Mouse (Mus musculus) heart, adult 8-10 months (tissue): ENCODE data around the gene Kdm8. TPM values are rescaled to one million over a fixed set of nuclear protein-coding genes. Genes with fewer than 3 reads are reported as not detected.
"Not testable (repeated sequence)": the region's sequence is repeated elsewhere in the genome, so short reads cannot be mapped to it uniquely, and the experiment has no call there.

Experiments
- DNase-seq: peaks from one replicate; pipeline ENCODE4 v3.0.0; 2022; ENCODE audit warnings: low spot score
- total RNA-seq, 4 experiments: library from RNA; stranded (reverse); gene quantifications; 2 replicates each; pipeline ENCODE4 v1.2.4; 2022

The Kdm8 gene
- 1 to 10 TPM; 3.6 to 6.0 (median 4.0) TPM for total RNA-seq

DNA sequence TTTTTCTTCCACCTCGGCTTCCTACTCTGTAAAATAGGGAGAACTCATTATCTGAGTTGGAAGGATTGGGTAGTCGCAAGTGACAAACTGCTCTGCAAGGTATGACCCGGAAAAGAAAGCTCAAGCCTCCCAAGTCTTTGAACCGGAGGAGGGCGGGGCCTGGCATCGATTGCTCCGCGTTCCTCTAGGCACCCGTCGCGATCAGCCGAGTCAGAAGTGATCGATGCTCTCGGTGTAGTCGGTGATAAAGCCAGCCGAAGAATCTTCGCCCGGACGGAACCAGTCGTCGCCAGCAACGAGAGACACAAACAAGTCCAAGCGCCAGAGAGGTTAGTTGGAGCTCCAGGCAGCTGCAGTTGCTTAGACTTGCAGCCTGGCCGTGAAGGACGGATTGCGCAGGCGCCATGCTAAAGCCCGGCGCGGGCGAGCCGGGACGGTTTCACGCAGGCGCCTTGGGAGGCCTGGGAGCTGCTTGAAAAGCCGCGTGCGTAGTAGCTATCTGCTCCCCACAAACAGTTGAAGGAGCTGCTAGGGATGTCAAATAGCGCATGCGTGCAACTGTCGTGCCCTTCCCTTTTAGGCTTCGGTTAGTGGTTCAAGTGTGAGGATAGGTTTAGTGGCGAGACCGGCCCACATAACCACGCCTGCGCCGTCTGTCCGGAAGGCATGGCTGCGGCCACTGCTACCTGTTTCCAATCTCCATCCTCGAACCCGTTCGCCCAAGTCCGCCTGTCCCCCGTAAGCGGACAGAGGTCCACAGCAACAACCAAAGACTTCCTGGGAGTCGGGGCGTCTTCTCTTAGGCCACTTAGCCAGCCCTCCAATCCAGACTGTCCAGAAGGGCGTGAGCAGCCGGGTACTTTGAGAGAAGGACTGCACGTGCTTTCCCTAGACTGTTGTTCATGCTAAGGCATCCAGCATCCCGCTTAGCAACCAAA, at the start of gene Kdm8:
TSS of gene Kdm8 (plus strand) at position 213 of the 938 bp plus-strand sequence.
- DNase-seq: peak; percentile 94

DNA sequence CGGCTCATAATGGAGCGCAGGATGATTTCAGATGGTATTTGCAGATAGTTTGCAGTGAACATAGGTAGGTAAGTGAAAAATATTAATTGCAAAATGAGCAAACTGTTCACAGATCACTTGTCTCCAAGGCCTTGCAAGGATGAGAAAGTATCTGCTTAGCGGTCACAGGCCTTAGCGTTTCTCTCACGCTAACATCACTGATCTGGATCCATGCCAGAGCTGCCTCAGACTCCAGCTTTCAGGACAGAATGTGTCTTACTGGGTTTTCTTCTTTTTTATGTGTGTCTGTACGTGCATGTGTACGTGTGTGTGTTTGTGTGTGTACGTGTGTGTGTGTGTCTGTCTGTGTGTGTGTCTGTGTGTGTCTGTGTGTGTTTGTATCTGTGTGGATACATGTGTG, 46.4 kb upstream of the Kdm8 start:
- no peak for DNase-seq

- no peak for DNase-seq
Observed at GRCm38 (mm10) chr7:125398687-125399086, 45.8 kb upstream of the Kdm8 start.

- no peak for DNase-seq
Observed at GRCm38 (mm10) chr7:125407136-125407535, 37.3 kb upstream of the Kdm8 start.

- DNase-seq: no peak
Observed at GRCm38 (mm10) chr7:125415087-125415486, 29.4 kb upstream of the Kdm8 start.

DNA sequence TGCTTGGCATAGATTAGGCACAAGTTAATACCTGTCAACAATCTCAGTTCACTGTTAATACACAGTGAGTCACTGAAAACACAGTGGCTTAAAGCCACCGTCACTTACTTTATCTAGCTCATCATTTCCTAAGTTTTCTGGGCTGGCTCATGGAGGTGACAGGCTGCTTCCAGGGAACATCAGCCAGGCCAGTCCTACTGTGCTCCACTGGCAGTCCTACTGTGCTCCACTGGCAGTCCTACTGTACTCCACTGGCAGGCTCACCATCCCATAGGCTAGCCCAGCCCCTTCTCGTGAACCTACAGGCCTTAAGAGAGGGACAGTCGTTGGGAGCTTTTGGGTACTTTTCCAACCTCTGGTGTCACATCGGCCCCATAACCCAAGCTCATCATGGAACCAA, 28.7 kb upstream of the Kdm8 start:
- no peak for DNase-seq

DNA sequence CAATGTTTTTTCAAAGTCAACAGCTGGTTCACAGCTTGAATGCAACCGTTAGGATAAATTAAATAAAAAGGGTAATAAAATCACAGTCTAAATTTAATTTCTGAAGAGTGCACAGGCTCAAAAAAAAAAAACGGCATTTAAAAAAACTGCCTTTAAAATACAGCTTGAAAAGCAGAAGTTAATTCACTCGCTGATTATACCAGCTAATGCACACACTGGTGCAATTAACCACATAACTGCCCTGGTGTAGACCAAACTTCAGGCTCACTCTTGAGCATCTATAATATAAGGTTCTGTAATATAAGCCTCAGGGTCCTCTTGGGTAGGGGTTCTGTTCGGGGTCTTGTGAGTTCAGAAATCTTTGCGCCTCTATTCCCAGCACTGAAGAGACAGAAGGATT, 27.7 kb upstream of the Kdm8 start:
- no peak for DNase-seq

- no peak for DNase-seq
Observed at GRCm38 (mm10) chr7:125418413-125418812, 26.1 kb upstream of the Kdm8 start.

DNA sequence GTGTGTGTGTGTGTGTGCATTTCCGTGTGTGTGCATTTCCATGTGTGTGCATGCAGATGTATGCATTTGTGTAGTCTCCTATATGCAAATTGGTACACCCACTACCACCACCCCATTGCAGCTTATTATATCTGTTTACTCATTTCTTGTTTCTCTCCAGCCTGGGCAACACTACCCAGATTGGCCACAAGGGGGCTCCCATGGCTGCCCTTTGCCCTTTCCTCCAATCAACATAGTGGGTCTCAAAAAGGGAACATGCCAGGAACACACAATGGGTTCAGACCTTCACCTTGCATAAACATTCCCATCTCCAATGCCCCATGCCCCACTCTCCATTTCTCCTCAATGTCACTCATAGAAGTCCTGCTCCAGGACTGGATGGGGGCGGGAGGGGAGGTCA, 24.3 kb upstream of the Kdm8 start:
- peak; percentile 11 for DNase-seq

DNA sequence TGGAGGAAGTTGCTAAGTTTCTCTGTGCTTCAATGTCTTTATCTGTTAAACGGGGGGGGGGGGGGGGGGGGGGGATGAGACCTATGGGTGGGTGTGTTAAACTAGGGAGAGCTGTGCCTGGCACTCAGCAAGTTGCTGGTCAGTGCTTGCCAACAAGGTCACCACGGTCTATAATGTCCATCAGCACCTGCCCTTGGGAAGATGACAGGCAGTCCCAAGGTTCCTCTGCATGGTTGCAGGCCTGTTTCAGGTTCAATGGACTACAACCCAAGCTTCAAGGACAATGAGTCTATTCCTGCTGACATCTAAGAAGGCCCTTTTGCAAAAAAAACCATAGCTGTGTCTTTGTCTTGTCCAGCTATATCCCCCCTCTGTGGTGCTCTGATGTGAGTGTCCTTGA, 22.6 kb upstream of the Kdm8 start:
- no peak for DNase-seq

GRCm38 (mm10) chr7:125423056-125423455, 21.4 kb upstream of the Kdm8 start:
- DNase-seq: no peak

- no peak for DNase-seq
Observed at GRCm38 (mm10) chr7:125427492-125428090, 16.9 kb upstream of the Kdm8 start.

GRCm38 (mm10) chr7:125428381-125428780, 16.1 kb upstream of the Kdm8 start:
- DNase-seq: no peak

GRCm38 (mm10) chr7:125428816-125429500, 15.5 kb upstream of the Kdm8 start:
- not testable (repeated sequence) for DNase-seq

GRCm38 (mm10) chr7:125430170-125430842, 14.2 kb upstream of the Kdm8 start:
- no peak for DNase-seq

GRCm38 (mm10) chr7:125433874-125434273, 10.6 kb upstream of the Kdm8 start:
- DNase-seq: no peak

DNA sequence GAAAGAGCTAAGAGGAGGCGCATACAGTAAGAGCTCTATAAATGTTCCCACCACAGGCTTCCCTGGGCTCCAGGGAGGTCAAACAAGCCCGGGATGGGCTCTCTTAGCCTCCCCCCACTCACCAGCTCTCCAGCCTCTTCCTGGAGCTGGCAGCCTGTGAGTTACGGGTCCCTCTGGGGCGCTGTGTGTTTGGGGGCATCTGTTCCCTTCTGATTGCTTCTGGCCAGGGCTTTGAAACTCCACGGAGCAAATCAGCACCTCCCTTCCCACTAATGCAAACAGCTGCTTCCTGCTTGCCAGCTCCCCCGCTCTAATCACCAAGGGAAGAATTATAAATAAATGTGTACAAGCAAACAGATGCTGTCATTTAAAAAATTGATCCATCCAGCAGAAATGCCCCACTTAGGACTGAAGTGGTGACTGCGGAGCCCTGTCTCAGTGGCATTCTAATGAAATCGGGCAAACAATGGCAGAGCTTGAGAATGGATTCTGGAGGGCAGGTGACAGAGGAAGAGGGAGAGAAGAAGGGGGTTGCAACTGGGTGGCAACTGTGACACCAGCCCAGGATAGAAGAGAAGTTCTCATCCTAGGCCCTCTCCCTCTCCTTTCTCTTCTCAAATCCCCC, 9.7 kb upstream of the Kdm8 start:
- DNase-seq: no peak

GRCm38 (mm10) chr7:125442323-125442722, 2.2 kb upstream of the Kdm8 start:
- DNase-seq: no peak

- DNase-seq: no peak
Observed at GRCm38 (mm10) chr7:125444076-125444463, 406 bp upstream of the Kdm8 start.

DNA sequence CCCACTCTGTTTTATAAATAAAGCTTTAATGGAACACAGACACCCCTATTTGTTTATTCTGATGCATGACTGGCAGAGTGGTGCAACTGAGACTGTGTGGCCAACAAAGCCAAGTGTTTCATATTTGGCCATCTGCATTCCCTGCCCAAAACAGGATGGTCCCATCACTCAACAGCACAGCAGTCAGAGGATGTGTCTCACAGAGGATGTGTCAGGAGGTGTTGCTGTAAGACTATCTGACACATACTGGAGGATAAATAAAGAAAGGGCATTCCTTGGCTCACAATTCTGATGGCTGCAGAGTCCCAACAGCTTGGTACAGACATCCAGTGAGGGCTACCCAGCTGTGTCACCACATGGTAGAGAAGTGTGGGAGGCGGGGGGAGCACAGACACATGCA, 6.2 kb downstream of the Kdm8 start:
- DNase-seq: no peak

DNA sequence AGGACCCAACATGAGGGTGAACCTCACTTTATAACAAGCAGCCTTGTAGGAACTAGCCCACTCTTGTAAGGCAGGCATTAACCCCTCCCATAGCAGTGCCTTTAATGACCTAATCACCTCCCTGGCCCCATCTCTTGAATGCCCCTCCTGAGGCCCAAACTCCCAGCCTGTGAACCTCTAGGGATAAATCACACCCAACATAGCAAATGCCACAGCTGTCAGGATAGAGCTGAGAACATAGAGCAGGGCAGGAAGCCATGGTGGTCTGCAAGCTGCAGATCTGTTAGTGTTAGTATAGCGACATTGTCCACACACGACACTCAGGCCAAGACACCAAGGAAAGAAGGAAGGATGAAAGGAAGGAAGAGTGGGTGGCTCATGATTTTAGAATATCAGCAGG, 6.6 kb downstream of the Kdm8 start:
- DNase-seq: no peak
